Mouse (Mus musculus): ENCODE measurements around the gene Actl9. TPM values are rescaled to one million over a fixed set of nuclear protein-coding genes. Genes with fewer than 3 reads are reported as not detected.
A peak's percentile ranks its signal among the peaks of the same experiment; 100 is the strongest.

Gene Actl9
- not detected for total RNA-seq (2021)
- 0.17 and 0.27 TPM in 2 replicates for polyA plus RNA-seq (2012; rRNA removed)
- long read RNA-seq, result 0 reads

GRCm38 (mm10) chr17:33432019-33432946, at the start of gene Actl9:
Actl9 (plus strand) TSS chr17:33432896.
- DNase-seq, result no peak

GRCm38 (mm10) chr17:33385705-33386104, 47.0 kb upstream of the Actl9 start:
- no peak for DNase-seq

- no peak for DNase-seq
Measured at GRCm38 (mm10) chr17:33392271-33392670, 40.4 kb upstream of the Actl9 start.

GRCm38 (mm10) chr17:33394182-33395034, 38.3 kb upstream of the Actl9 start, which contains the start of gene Zfp101:
Zfp101 (minus strand) TSS chr17:33394641.
- DNase-seq, result peak; percentile 94

GRCm38 (mm10) chr17:33439148-33439547, 6.5 kb downstream of the Actl9 start:
- peak; percentile 76 for DNase-seq

GRCm38 (mm10) chr17:33439922-33440321, 7.2 kb downstream of the Actl9 start:
- peak; percentile 13 for DNase-seq

GRCm38 (mm10) chr17:33441159-33441558, 8.5 kb downstream of the Actl9 start:
- no peak for DNase-seq

- no peak for DNase-seq
Measured at GRCm38 (mm10) chr17:33456631-33457030, 23.9 kb downstream of the Actl9 start.

- no peak for DNase-seq
Measured at GRCm38 (mm10) chr17:33471206-33471605, 38.5 kb downstream of the Actl9 start.

Other genes starting within 250 kb of the Actl9 start
- not detected for gene Olfr239, start 241.6 kb upstream of the Actl9 start, total RNA-seq (2021)
- not detected in 2 replicates for gene Olfr239, start 241.6 kb upstream of the Actl9 start, polyA plus RNA-seq (2012; rRNA removed)
- gene Olfr1564, start 211.2 kb upstream of the Actl9 start, total RNA-seq (2021), result not detected
- 0.06 TPM in 1 of 2 replicates, not detected in the other for gene Olfr1564, start 211.2 kb upstream of the Actl9 start, polyA plus RNA-seq (2012; rRNA removed)
- 10 to 100 TPM in 1 of 2 experiments, 1 to 10 TPM in 1; 7.1 to 10.2 TPM for gene Zfp955a, start 177.8 kb upstream of the Actl9 start, total RNA-seq (2021)
- gene Zfp955a, start 177.8 kb upstream of the Actl9 start, polyA plus RNA-seq (2012; rRNA removed), result 0.16 and 0.37 TPM in 2 replicates
- under 1 TPM in 1 of 2 experiments, not detected in 1; 0.06 TPM for gene Olfr63, start 168.2 kb upstream of the Actl9 start, total RNA-seq (2021)
- not detected in 2 replicates for gene Olfr63, start 168.2 kb upstream of the Actl9 start, polyA plus RNA-seq (2012; rRNA removed)
- gene Zfp955b, start 143.4 kb upstream of the Actl9 start, total RNA-seq (2021), result 10 to 100 TPM in 1 of 2 experiments, 1 to 10 TPM in 1; 9.0 to 11.6 TPM
- 0.87 and 1.1 TPM in 2 replicates for gene Zfp955b, start 143.4 kb upstream of the Actl9 start, polyA plus RNA-seq (2012; rRNA removed)
- 1 to 10 TPM; 8.6 to 9.1 TPM for gene Zfp81, start 74.0 kb upstream of the Actl9 start, total RNA-seq (2021)
- 0.33 and 0.49 TPM in 2 replicates for gene Zfp81, start 74.0 kb upstream of the Actl9 start, polyA plus RNA-seq (2012; rRNA removed)
- gene Zfp101, start 38.3 kb upstream of the Actl9 start, total RNA-seq (2021), result 10 to 100 TPM in 1 of 2 experiments, 1 to 10 TPM in 1; 5.4 to 10.4 TPM
- gene Zfp101, start 38.3 kb upstream of the Actl9 start, polyA plus RNA-seq (2012; rRNA removed), result 0.42 and 0.52 TPM in 2 replicates
- 10 to 100 TPM; 21.2 to 22.4 TPM for gene Adamts10, start 91.3 kb downstream of the Actl9 start, total RNA-seq (2021)
- 52.5 and 58.1 TPM in 2 replicates for gene Adamts10, start 91.3 kb downstream of the Actl9 start, polyA plus RNA-seq (2012; rRNA removed)
- gene Myo1f, start 122.8 kb downstream of the Actl9 start, total RNA-seq (2021), result 1 to 10 TPM; 1.9 to 3.4 TPM
- 2.5 and 2.7 TPM in 2 replicates for gene Myo1f, start 122.8 kb downstream of the Actl9 start, polyA plus RNA-seq (2012; rRNA removed)
- 10 to 100 TPM; 35.1 to 39.4 TPM for gene Zfp414, start 196.2 kb downstream of the Actl9 start, total RNA-seq (2021)
- 105 and 106 TPM in 2 replicates for gene Zfp414, start 196.2 kb downstream of the Actl9 start, polyA plus RNA-seq (2012; rRNA removed)
- gene Pram1, start 205.2 kb downstream of the Actl9 start, total RNA-seq (2021), result under 1 TPM; 0.49 to 0.97 TPM
- not detected in 2 replicates for gene Pram1, start 205.2 kb downstream of the Actl9 start, polyA plus RNA-seq (2012; rRNA removed)

Measured in adrenal gland, adult 2 months (tissue).